Mouse (Mus musculus) embryonic fibroblast, embryonic 13.5 days (primary cell): Measurements from ENCODE around the gene Sf3a3.

ENCODE experiments used
- CTCF ChIP-seq: IDR thresholded peaks from 2 replicates; pipeline ENCODE4 v1.5.1; 2011; ENCODE audit warnings: mild to moderate bottlenecking, control low read depth, low read length, moderate library complexity, borderline replicate concordance; ENCODE audit not compliant: insufficient read depth
- POLR2A ChIP-seq: IDR thresholded peaks from 2 replicates; pipeline ENCODE4 v1.6.1; 2011; ENCODE audit warnings: low read depth, mild to moderate bottlenecking, control low read depth, low read length, moderate library complexity

GRCm38 (mm10) chr4:124682270-124682669 lies 32.3 kb upstream of the Sf3a3 start:
- no peak for TF ChIP-seq POLR2A
- TF ChIP-seq CTCF: no peak
